Mouse (Mus musculus) megakaryocyte, adult 5-6 weeks (primary cell): ENCODE data around the gene Tgfbr2. TPM values are rescaled to one million over a fixed set of nuclear protein-coding genes. Genes with fewer than 3 reads are reported as not detected.

Experiments used
- ATAC-seq: 2 replicates; pipeline ENCODE4 v1.8.0; 2016; ENCODE audit warnings: mild to moderate bottlenecking, inconsistent platforms; ENCODE audit not compliant: poor library complexity, severe bottlenecking
- total RNA-seq, 2 experiments: library from RNA; stranded (forward) in 1 of 2; stranded (reverse) in 1 of 2; fragments of 153-499, 151-499 nt in 1 of 2; fragments of 221-1000, 200-1000 nt in 1 of 2; gene quantifications; 2 replicates each; pipeline versions ENCODE4 v1.2.3 to v1.2.4; 2015 to 2017

The Tgfbr2 gene
- 16.9 and 18.4 TPM in 2 replicates for total RNA-seq (2015)
- 14.8 and 18.9 TPM in 2 replicates for total RNA-seq (2017)

- ATAC-seq, result peak; percentile 75
Observed at GRCm38 (mm10) chr9:116174481-116175461, at the start of gene Tgfbr2. Tgfbr2 (minus strand) TSS chr9:116175360.

GRCm38 (mm10) chr9:116223368-116223767 is 48.2 kb upstream of the Tgfbr2 start:
- ATAC-seq, result no peak

GRCm38 (mm10) chr9:116222643-116223042 is 47.5 kb upstream of the Tgfbr2 start:
- ATAC-seq, result no peak

- no peak for ATAC-seq
Observed at GRCm38 (mm10) chr9:116222000-116222399, 46.8 kb upstream of the Tgfbr2 start.

- ATAC-seq, result no peak
Observed at GRCm38 (mm10) chr9:116221565-116221964, 46.4 kb upstream of the Tgfbr2 start.

- no peak for ATAC-seq
Observed at GRCm38 (mm10) chr9:116220616-116221015, 45.5 kb upstream of the Tgfbr2 start.

- ATAC-seq, result no peak
Observed at GRCm38 (mm10) chr9:116220159-116220515, 45.0 kb upstream of the Tgfbr2 start.

- no peak for ATAC-seq
Observed at GRCm38 (mm10) chr9:116219234-116220158, 44.3 kb upstream of the Tgfbr2 start.

- ATAC-seq, result no peak
Observed at GRCm38 (mm10) chr9:116218780-116219179, 43.6 kb upstream of the Tgfbr2 start.

GRCm38 (mm10) chr9:116217099-116217498 is 41.9 kb upstream of the Tgfbr2 start:
- peak; percentile 46 for ATAC-seq

- ATAC-seq, result peak; percentile 72
Observed at GRCm38 (mm10) chr9:116216677-116217076, 41.5 kb upstream of the Tgfbr2 start.

- ATAC-seq, result no peak
Observed at GRCm38 (mm10) chr9:116214296-116214695, 39.1 kb upstream of the Tgfbr2 start.

- no peak for ATAC-seq
Observed at GRCm38 (mm10) chr9:116212915-116213619, 37.9 kb upstream of the Tgfbr2 start.

GRCm38 (mm10) chr9:116212069-116212468 is 36.9 kb upstream of the Tgfbr2 start:
- ATAC-seq, result no peak

- ATAC-seq, result no peak
Observed at GRCm38 (mm10) chr9:116208169-116208904, 33.2 kb upstream of the Tgfbr2 start.

- ATAC-seq, result no peak
Observed at GRCm38 (mm10) chr9:116206901-116207300, 31.7 kb upstream of the Tgfbr2 start.

GRCm38 (mm10) chr9:116203675-116204074 is 28.5 kb upstream of the Tgfbr2 start:
- no peak for ATAC-seq

- ATAC-seq, result no peak
Observed at GRCm38 (mm10) chr9:116199127-116199526, 24.0 kb upstream of the Tgfbr2 start.

GRCm38 (mm10) chr9:116198488-116198887 is 23.3 kb upstream of the Tgfbr2 start:
- ATAC-seq, result no peak
